Mouse (Mus musculus): ENCODE results near the gene Ccdc146. TPM values are rescaled to one million over a fixed set of nuclear protein-coding genes. Genes with fewer than 3 reads are reported as not detected.
A peak's percentile ranks its signal among the peaks of the same experiment; 100 is the strongest.

The Ccdc146 gene
- polyA plus RNA-seq (2015; fragmentation: Nextera tagmentation; extraction: Ambion mirVana), result 0.06 and 0.09 TPM in 2 replicates

GRCm38 (mm10) chr5:21424614-21425602 is at the start of gene Ccdc146, which contains the start of gene Fam185a:
Gene Ccdc146 (minus strand): TSS chr5:21424677.
Gene Fam185a (plus strand): TSS chr5:21424958.
- Histone ChIP-seq H3K27me3 (ENCODE audit: insufficient read depth, low read length) (no peaks in the 10 kb centered on the region), H3K36me3 (replicated peaks; ENCODE audit: insufficient read depth, low read length) (no peaks in the 10 kb centered on the region), H3K4me3 (ENCODE audit: low read depth, low read length) (peak within 1 kb of the TSS; percentile 85), H3K27ac (ENCODE audit: low read depth) (peak within 1 kb of the TSS; percentile 85), H3K4me1 (ENCODE audit: insufficient read depth) (peaks cover 23% of the 10 kb centered on the region), H3K9ac (replicated peaks) (peak within 1 kb of the TSS; percentile 86), H3K4me2 (ENCODE audit: low read depth, low read length) (peak within 1 kb of the TSS; percentile 98), H3K9me3 (ENCODE audit: low read length) (no peaks in the 10 kb centered on the region)
- peak; percentile 90 for DNase-seq
- WGBS (ENCODE audit: insufficient replicate concordance), result under 1% methylated on average over 67 of the region's 68 CpGs
- no peak for TF ChIP-seq EP300 (IDR thresholded peaks at IDR 0.05; ENCODE audit: low read depth)
- TF ChIP-seq CTCF (IDR thresholded peaks at IDR 0.05; ENCODE audit: low read depth), result no peak
- peak; percentile 100 for ATAC-seq

- Histone ChIP-seq H3K9me3 (ENCODE audit: low read length) (no peaks in the 10 kb centered on the region), H3K4me1 (ENCODE audit: insufficient read depth) (no peaks in the 10 kb centered on the region), H3K4me2 (ENCODE audit: low read depth, low read length) (no peak overlapping the region), H3K27me3 (ENCODE audit: insufficient read depth, low read length) (no peaks in the 10 kb centered on the region), H3K36me3 (replicated peaks; ENCODE audit: insufficient read depth, low read length) (no peaks in the 10 kb centered on the region), H3K4me3 (ENCODE audit: low read depth, low read length) (no peak overlapping the region), H3K27ac (ENCODE audit: low read depth) (no peak overlapping the region), H3K9ac (replicated peaks) (no peak overlapping the region)
- ATAC-seq (no peak), DNase-seq (no peak)
- TF ChIP-seq EP300 (IDR thresholded peaks at IDR 0.05; ENCODE audit: low read depth) (no peak), CTCF (IDR thresholded peaks at IDR 0.05; ENCODE audit: low read depth) (no peak)
- WGBS (ENCODE audit: insufficient replicate concordance), result 89% methylated on average over 12 of the region's 12 CpGs
Measured at GRCm38 (mm10) chr5:21468100-21468499, 43.6 kb upstream of the Ccdc146 start.

GRCm38 (mm10) chr5:21467387-21467786 is 42.9 kb upstream of the Ccdc146 start:
- no peak for TF ChIP-seq CTCF (IDR thresholded peaks at IDR 0.05; ENCODE audit: low read depth)
- no peak for TF ChIP-seq EP300 (IDR thresholded peaks at IDR 0.05; ENCODE audit: low read depth)
- no peak overlapping the region for H3K4me2 ChIP-seq (ENCODE audit: low read depth, low read length)
- H3K36me3 ChIP-seq (replicated peaks; ENCODE audit: insufficient read depth, low read length), result no peaks in the 10 kb centered on the region
- no peaks in the 10 kb centered on the region for H3K27me3 ChIP-seq (ENCODE audit: insufficient read depth, low read length)
- H3K9me3 ChIP-seq (ENCODE audit: low read length), result no peaks in the 10 kb centered on the region
- H3K27ac ChIP-seq (ENCODE audit: low read depth), result no peak overlapping the region
- H3K4me1 ChIP-seq (ENCODE audit: insufficient read depth), result no peaks in the 10 kb centered on the region
- H3K4me3 ChIP-seq (ENCODE audit: low read depth, low read length), result no peak overlapping the region
- no peak overlapping the region for H3K9ac ChIP-seq (replicated peaks)
- DNase-seq (no peak), ATAC-seq (no peak)
- WGBS (ENCODE audit: insufficient replicate concordance), result 75% methylated on average over 7 of the region's 7 CpGs

- Histone ChIP-seq H3K9ac (replicated peaks) (no peak overlapping the region), H3K4me1 (ENCODE audit: insufficient read depth) (no peaks in the 10 kb centered on the region), H3K36me3 (replicated peaks; ENCODE audit: insufficient read depth, low read length) (no peaks in the 10 kb centered on the region), H3K4me2 (ENCODE audit: low read depth, low read length) (no peak overlapping the region), H3K9me3 (ENCODE audit: low read length) (no peaks in the 10 kb centered on the region), H3K27me3 (ENCODE audit: insufficient read depth, low read length) (no peaks in the 10 kb centered on the region), H3K27ac (ENCODE audit: low read depth) (no peak overlapping the region), H3K4me3 (ENCODE audit: low read depth, low read length) (no peak overlapping the region)
- DNase-seq (no peak), ATAC-seq (no peak)
- TF ChIP-seq EP300 (IDR thresholded peaks at IDR 0.05; ENCODE audit: low read depth) (no peak), CTCF (IDR thresholded peaks at IDR 0.05; ENCODE audit: low read depth) (no peak)
- 69% methylated on average over 8 of the region's 8 CpGs for WGBS (ENCODE audit: insufficient replicate concordance)
Measured at GRCm38 (mm10) chr5:21440833-21441530, 16.5 kb upstream of the Ccdc146 start.

- TF ChIP-seq EP300 (IDR thresholded peaks at IDR 0.05; ENCODE audit: low read depth) (no peak), CTCF (IDR thresholded peaks at IDR 0.05; ENCODE audit: low read depth) (no peak)
- no peak for DNase-seq
- Histone ChIP-seq H3K9me3 (ENCODE audit: low read length) (no peaks in the 10 kb centered on the region), H3K27ac (ENCODE audit: low read depth) (no peak overlapping the region), H3K27me3 (ENCODE audit: insufficient read depth, low read length) (no peaks in the 10 kb centered on the region), H3K4me3 (ENCODE audit: low read depth, low read length) (no peak overlapping the region), H3K36me3 (replicated peaks; ENCODE audit: insufficient read depth, low read length) (no peaks in the 10 kb centered on the region), H3K4me2 (ENCODE audit: low read depth, low read length) (no peak overlapping the region), H3K4me1 (ENCODE audit: insufficient read depth) (no peaks in the 10 kb centered on the region), H3K9ac (replicated peaks) (no peak overlapping the region)
- 81% methylated on average over 7 of the region's 7 CpGs for WGBS (ENCODE audit: insufficient replicate concordance)
- ATAC-seq, result no peak
Measured at GRCm38 (mm10) chr5:21439446-21440110, 15.1 kb upstream of the Ccdc146 start.

All from liver, postnatal 0 days (tissue).